8 mouse cellular contexts compared by ENCODE assay signal in the genomic region with DNA sequence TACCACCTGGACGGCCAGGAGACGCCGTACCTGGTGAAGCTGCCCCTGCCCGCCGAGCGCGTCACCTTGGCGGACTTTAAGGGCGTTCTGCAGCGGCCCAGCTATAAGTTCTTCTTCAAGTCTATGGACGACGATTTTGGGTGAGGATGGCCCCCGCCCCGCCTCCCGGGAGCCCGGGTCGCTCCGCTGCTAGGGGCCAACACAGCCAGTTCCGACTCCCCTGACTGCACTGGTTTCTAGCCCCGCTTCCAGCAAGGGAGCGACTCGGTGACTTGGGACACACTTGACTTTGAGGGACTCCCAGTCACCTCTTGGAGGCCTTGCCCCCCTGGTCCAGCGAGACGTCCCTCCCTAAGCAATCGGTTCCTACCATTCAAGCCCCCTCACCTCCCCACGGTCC. TPM values are rescaled to one million over a fixed set of nuclear protein-coding genes. Genes with fewer than 3 reads are reported as not detected.
DNase-seq lines count a peak whose midpoint lies in the region; ATAC-seq and TF ChIP-seq lines count a peak whose summit lies in the region.

No protein-coding gene starts in this region.

- H3K27me3 ChIP-seq in forebrain, postnatal 0 days (ENCODE audit: insufficient read depth, low read length): no peaks in the 10 kb centered on the region
- H3K27me3 ChIP-seq in liver, embryonic 11.5 days (replicated peaks; ENCODE audit: control insufficient read depth, insufficient read depth, low read length): no peaks in the 10 kb centered on the region
- H3K27me3 ChIP-seq in small intestine, adult 2 months (ENCODE audit: control insufficient read depth, insufficient read depth, low read length): no peaks in the 10 kb centered on the region

- peak overlapping the region; percentile 86 for H3K4me2 ChIP-seq in forebrain, postnatal 0 days (ENCODE audit: low read depth)
- peak overlapping the region; percentile 91 for H3K4me2 ChIP-seq in liver, embryonic 11.5 days

- DNase-seq in gastrocnemius, postnatal 25 days: peak; percentile 41
- DNase-seq in gastrocnemius, adult 8-10 months (ENCODE audit: low spot score in 2 of 2): no peak
- DNase-seq in spleen, postnatal 4 days (ENCODE audit: low spot score in 2 of 2): peak; percentile 43 to 79
- DNase-seq in spleen, adult 12 weeks (ENCODE audit: low spot score): no peak
- DNase-seq in forebrain, postnatal 0 days: peak; percentile 27
- no peak for DNase-seq in liver, embryonic 11.5 days (ENCODE audit: low spot score)
- no peak for DNase-seq in frontal cortex, postnatal 10 days (ENCODE audit: low spot score in 2 of 2)

- H3K9ac ChIP-seq in forebrain, postnatal 0 days: peak overlapping the region; percentile 94
- peak overlapping the region; percentile 95 for H3K9ac ChIP-seq in liver, embryonic 11.5 days (ENCODE audit: low read depth, low read length)

- peaks cover 9% of the 10 kb centered on the region; the same call in 1 of the 2 replicates for H3K4me1 ChIP-seq in forebrain, postnatal 0 days (ENCODE audit: insufficient read depth)
- peaks cover 6% of the 10 kb centered on the region; the same call in 1 of the 2 replicates for H3K4me1 ChIP-seq in liver, embryonic 11.5 days (replicated peaks; ENCODE audit: control insufficient read depth, insufficient read depth, low read length)
- peaks cover 2% of the 10 kb centered on the region for H3K4me1 ChIP-seq in small intestine, adult 2 months (ENCODE audit: control insufficient read depth, insufficient read depth, insufficient read length, low read length)

- peak; percentile 37 for ATAC-seq in forebrain, postnatal 0 days
- ATAC-seq in liver, embryonic 11.5 days (replicated peaks; ENCODE audit: low FRiP score): peak; percentile 50

- TF ChIP-seq CTCF in forebrain, postnatal 0 days (IDR thresholded peaks at IDR 0.05; ENCODE audit: low read depth): no peak
- TF ChIP-seq CTCF in small intestine, adult 2 months (IDR thresholded peaks at IDR 0.05; ENCODE audit: extremely low read depth, insufficient read length, insufficient replicate concordance, low read depth, low read length): no peak

- H3K36me3 ChIP-seq in forebrain, postnatal 0 days (ENCODE audit: insufficient read depth): peaks cover 18% of the 10 kb centered on the region; the same call in 1 of the 2 replicates
- peaks cover 2% of the 10 kb centered on the region; the same call in 1 of the 2 replicates for H3K36me3 ChIP-seq in liver, embryonic 11.5 days (ENCODE audit: control insufficient read depth, insufficient read depth, low read length)
- peaks cover 4% of the 10 kb centered on the region; the same call in 1 of the 2 replicates for H3K36me3 ChIP-seq in small intestine, adult 2 months (ENCODE audit: control insufficient read depth, insufficient read depth, low read length)

- H3K4me3 ChIP-seq in forebrain, postnatal 0 days (ENCODE audit: low read depth, low read length): peak overlapping the region; percentile 93
- peak overlapping the region; percentile 96 for H3K4me3 ChIP-seq in liver, embryonic 11.5 days (ENCODE audit: low read depth, low read length)
- peak overlapping the region; percentile 97 for H3K4me3 ChIP-seq in small intestine, adult 2 months (ENCODE audit: low read depth, low read length)

- H3K9me3 ChIP-seq in forebrain, postnatal 0 days (ENCODE audit: low read length): no peaks in the 10 kb centered on the region
- H3K9me3 ChIP-seq in liver, embryonic 11.5 days (ENCODE audit: control insufficient read depth, low read length): no peaks in the 10 kb centered on the region

- peak overlapping the region; percentile 86 for H3K27ac ChIP-seq in forebrain, postnatal 0 days (ENCODE audit: low read depth, low read length)
- H3K27ac ChIP-seq in liver, embryonic 11.5 days (ENCODE audit: low read depth, low read length): peak overlapping the region; percentile 85
- peak overlapping the region; percentile 79 for H3K27ac ChIP-seq in small intestine, adult 2 months (ENCODE audit: insufficient read depth, low read depth, low read length)

- 0% methylated on average over 26 of the region's 26 CpGs for WGBS in forebrain, postnatal 0 days
- under 1% methylated on average over 26 of the region's 26 CpGs for WGBS in liver, embryonic 11.5 days
- WGBS in small intestine, adult 2 months: under 1% methylated on average over 26 of the region's 26 CpGs

- no peak for TF ChIP-seq POLR2A in small intestine, adult 2 months (IDR thresholded peaks at IDR 0.05; ENCODE audit: low read depth, low read length)

RNA-seq across cellular contexts. Expression of a gene that starts 0.4 kb away (rescaled TPM):
- total RNA-seq in gastrocnemius, postnatal 25 days (2021): 10 to 100 TPM; 26.4 to 29.1 TPM
- 10 to 100 TPM; 24.5 to 30.0 (median 27.2) TPM for total RNA-seq in gastrocnemius, adult 8-10 months (2022)
- 21.1 and 28.6 TPM in 2 replicates for total RNA-seq in forebrain, postnatal 0 days (2014; rRNA removed)
- 23.9 and 25.8 TPM in 2 replicates for polyA plus RNA-seq in forebrain, postnatal 0 days (2015; fragmentation: Nextera tagmentation; extraction: Ambion mirVana)
- 18.9 and 20.3 TPM in 2 replicates for polyA plus RNA-seq in liver, embryonic 11.5 days (2014; fragmentation: Nextera tagmentation; extraction: Ambion mirVana)
- 33.8 and 52.4 TPM in 2 replicates for polyA plus RNA-seq in small intestine, adult 2 months (2012; rRNA removed)

RNA-seq across cellular contexts. Expression of a gene that starts 18.1 kb away (rescaled TPM):
- 100 to 1,000 TPM; 137 to 146 TPM for total RNA-seq in gastrocnemius, postnatal 25 days (2021)
- total RNA-seq in gastrocnemius, adult 8-10 months (2022): 100 to 1,000 TPM; 113 to 138 (median 134) TPM
- total RNA-seq in forebrain, postnatal 0 days (2014; rRNA removed): 958 and 994 TPM in 2 replicates
- 1,434 and 1,486 TPM in 2 replicates for polyA plus RNA-seq in forebrain, postnatal 0 days (2015; fragmentation: Nextera tagmentation; extraction: Ambion mirVana)
- 519 and 569 TPM in 2 replicates for polyA plus RNA-seq in liver, embryonic 11.5 days (2014; fragmentation: Nextera tagmentation; extraction: Ambion mirVana)
- polyA plus RNA-seq in small intestine, adult 2 months (2012; rRNA removed): 177 and 508 TPM in 2 replicates

RNA-seq across cellular contexts. Expression of a gene that starts 18.6 kb away (rescaled TPM):
- total RNA-seq in gastrocnemius, postnatal 25 days (2021): 10 to 100 TPM; 50.0 to 50.1 TPM
- 10 to 100 TPM; 53.8 to 71.3 (median 68.1) TPM for total RNA-seq in gastrocnemius, adult 8-10 months (2022)
- total RNA-seq in forebrain, postnatal 0 days (2014; rRNA removed): 91.3 and 102 TPM in 2 replicates
- 70.8 and 77.6 TPM in 2 replicates for polyA plus RNA-seq in forebrain, postnatal 0 days (2015; fragmentation: Nextera tagmentation; extraction: Ambion mirVana)
- polyA plus RNA-seq in liver, embryonic 11.5 days (2014; fragmentation: Nextera tagmentation; extraction: Ambion mirVana): 125 and 132 TPM in 2 replicates
- 11.7 and 16.1 TPM in 2 replicates for polyA plus RNA-seq in small intestine, adult 2 months (2012; rRNA removed)

RNA-seq across cellular contexts. Expression of a gene that starts 31.2 kb away (rescaled TPM):
- 10 to 100 TPM; 58.0 to 61.4 TPM for total RNA-seq in gastrocnemius, postnatal 25 days (2021)
- 10 to 100 TPM; 55.9 to 75.5 (median 66.6) TPM for total RNA-seq in gastrocnemius, adult 8-10 months (2022)
- total RNA-seq in forebrain, postnatal 0 days (2014; rRNA removed): 71.7 and 72.7 TPM in 2 replicates
- 58.0 and 60.3 TPM in 2 replicates for polyA plus RNA-seq in forebrain, postnatal 0 days (2015; fragmentation: Nextera tagmentation; extraction: Ambion mirVana)
- polyA plus RNA-seq in liver, embryonic 11.5 days (2014; fragmentation: Nextera tagmentation; extraction: Ambion mirVana): 49.2 and 50.9 TPM in 2 replicates
- 10.0 and 15.0 TPM in 2 replicates for polyA plus RNA-seq in small intestine, adult 2 months (2012; rRNA removed)

Comparison
In these comparisons a context has a peak if more than half of its experiments do, and no peak if none do; other contexts are left out.
1. DNase-seq: peak in gastrocnemius, postnatal 25 days (single experiment), spleen, postnatal 4 days (2 of 2) and forebrain, postnatal 0 days (single experiment); none in gastrocnemius, adult 8-10 months (0 of 2), spleen, adult 12 weeks (single experiment), liver, embryonic 11.5 days (single experiment) and frontal cortex, postnatal 10 days (0 of 2).
2. Peak in every context shown above with its lines, with median percentiles within 50 percentile points of each other: H3K27ac ChIP-seq and H3K4me3 ChIP-seq.